Mouse (Mus musculus) spleen, adult 2 months (tissue): ENCODE measurements at regions not wholly inside any gene's neighbourhood (a gene's known extent, or its start where the extent isn't known, plus 50 kb on each side); places are given as distances from the start of the nearest gene placed in this dataset.

ENCODE experiments used
- DNase-seq, 2 experiments: peaks; one replicate each; pipeline versions ENCODE4 v3.0.0 to v3.0.0-alpha.2; 2012 to 2021; ENCODE audit warnings: low spot score in 2 of 2, low read depth in 1 of 2
- H3K27ac ChIP-seq: fragments of 200-500 bp; 2 replicates; pipeline ENCODE4 v1.5.1; 2012; ENCODE audit warnings: low read length, inconsistent platforms; ENCODE audit not compliant: insufficient read depth
- H3K27me3 ChIP-seq: fragments of 200-500 bp; 2 replicates; pipeline ENCODE4 v1.6.1; 2012; ENCODE audit warnings: mild to moderate bottlenecking, moderate library complexity, low read length, inconsistent platforms; ENCODE audit not compliant: control insufficient read depth, insufficient read depth
- H3K36me3 ChIP-seq: fragments of 200-500 bp; 2 replicates; pipeline ENCODE4 v1.6.1; 2012; ENCODE audit warnings: mild to moderate bottlenecking, low read length, inconsistent platforms; ENCODE audit not compliant: control insufficient read depth, insufficient read depth
- H3K4me1 ChIP-seq: fragments of 200-500 bp; 2 replicates; pipeline ENCODE4 v1.6.1; 2011; ENCODE audit warnings: inconsistent platforms; ENCODE audit not compliant: control insufficient read depth, insufficient read depth, insufficient read length
- H3K4me3 ChIP-seq: fragments of 200-500 bp; 2 replicates; pipeline ENCODE4 v1.5.1; 2011; ENCODE audit warnings: mild to moderate bottlenecking, inconsistent platforms; ENCODE audit not compliant: insufficient read depth, insufficient read length; ENCODE audit errors: extremely low read depth
- CTCF ChIP-seq: fragments of 200-500 bp; IDR thresholded peaks from 2 replicates; pipeline ENCODE4 v1.5.1; 2011; ENCODE audit warnings: mild to moderate bottlenecking, inconsistent platforms; ENCODE audit not compliant: insufficient read depth, insufficient read length, insufficient replicate concordance; ENCODE audit errors: extremely low read depth
- POLR2A ChIP-seq: fragments of 200-500 bp; IDR thresholded peaks from 2 replicates; pipeline ENCODE4 v1.6.1; 2011; ENCODE audit warnings: low read depth, low read length, inconsistent platforms
- WGBS: fragments of 180-500 bp; shearing (Covaris S2); methylation state at CpG from one replicate; pipeline ENCODE4 v1.1.7; 2018; 5-methylcytosine and 5-hydroxymethylcytosine counted together

GRCm38 (mm10) chr19:21165763-21166464 lies 106.2 kb upstream of the Zfand5 start:
- Histone ChIP-seq H3K27ac (no peak overlapping the region), H3K27me3 (no peaks in the 10 kb centered on the region), H3K36me3 (no peaks in the 10 kb centered on the region), H3K4me1 (no peaks in the 10 kb centered on the region; the same call in 1 of the 2 replicates), H3K4me3 (no peak overlapping the region)
- TF ChIP-seq POLR2A (no peak), CTCF (no peak)
- no peak for DNase-seq
- 80% methylated on average over 10 of the region's 10 CpGs for WGBS

GRCm38 (mm10) chr19:21163978-21164377 lies 108.1 kb upstream of the Zfand5 start:
- H3K4me1 ChIP-seq, result no peaks in the 10 kb centered on the region; the same call in 1 of the 2 replicates
- no peak overlapping the region for H3K27ac ChIP-seq
- H3K4me3 ChIP-seq, result no peak overlapping the region
- 79% methylated on average over 2 of the region's 2 CpGs for WGBS
- H3K27me3 ChIP-seq, result no peaks in the 10 kb centered on the region
- TF ChIP-seq POLR2A, result no peak
- no peak for TF ChIP-seq CTCF
- no peak for DNase-seq
- no peaks in the 10 kb centered on the region for H3K36me3 ChIP-seq

- 89% methylated on average over 4 of the region's 4 CpGs for WGBS
- TF ChIP-seq POLR2A, result no peak
- Histone ChIP-seq H3K27ac (no peak overlapping the region), H3K4me3 (no peak overlapping the region), H3K4me1 (no peaks in the 10 kb centered on the region; the same call in 1 of the 2 replicates), H3K36me3 (no peaks in the 10 kb centered on the region), H3K27me3 (no peaks in the 10 kb centered on the region)
- DNase-seq, result no peak
Measured at GRCm38 (mm10) chr19:21160946-21161345, 111.1 kb upstream of the Zfand5 start.

- Histone ChIP-seq H3K27ac (no peak overlapping the region), H3K27me3 (no peaks in the 10 kb centered on the region), H3K36me3 (no peaks in the 10 kb centered on the region), H3K4me1 (no peaks in the 10 kb centered on the region), H3K4me3 (no peak overlapping the region)
- 86% methylated on average over 8 of the region's 8 CpGs for WGBS
- TF ChIP-seq POLR2A (no peak), CTCF (no peak)
- no peak for DNase-seq
Measured at GRCm38 (mm10) chr19:21159189-21160137, 112.6 kb upstream of the Zfand5 start.

- Histone ChIP-seq H3K4me3 (no peak overlapping the region), H3K27me3 (no peaks in the 10 kb centered on the region), H3K36me3 (no peaks in the 10 kb centered on the region), H3K4me1 (no peaks in the 10 kb centered on the region), H3K27ac (no peak overlapping the region)
- 81% methylated on average over 1 of the region's 1 CpGs for WGBS
- TF ChIP-seq POLR2A (no peak), CTCF (no peak)
- no peak for DNase-seq
Measured at GRCm38 (mm10) chr19:21154162-21154561, 117.9 kb upstream of the Zfand5 start.

- 86% methylated on average over 3 of the region's 3 CpGs for WGBS
Measured at GRCm38 (mm10) chr19:21152027-21152426, 120.1 kb upstream of the Zfand5 start.

GRCm38 (mm10) chr19:21150849-21151248 lies 121.2 kb upstream of the Zfand5 start:
- no peak overlapping the region for H3K4me3 ChIP-seq
- no peaks in the 10 kb centered on the region for H3K27me3 ChIP-seq
- no peak for DNase-seq
- TF ChIP-seq CTCF, result no peak
- TF ChIP-seq POLR2A, result no peak
- 86% methylated on average over 3 of the region's 3 CpGs for WGBS
- H3K4me1 ChIP-seq, result no peaks in the 10 kb centered on the region
- H3K27ac ChIP-seq, result no peak overlapping the region
- H3K36me3 ChIP-seq, result no peaks in the 10 kb centered on the region

More at GRCm38 (mm10) chr19:21152027-21152426, 120.1 kb upstream of the Zfand5 start:
- Histone ChIP-seq H3K4me3 (no peak overlapping the region), H3K36me3 (no peaks in the 10 kb centered on the region), H3K4me1 (no peaks in the 10 kb centered on the region), H3K27me3 (no peaks in the 10 kb centered on the region), H3K27ac (no peak overlapping the region)
- no peak for DNase-seq
- TF ChIP-seq POLR2A (no peak), CTCF (no peak)
